Comparison of ENCODE assay signal across 8 mouse cellular contexts in genomic region chr1:128824235-128824634, GRCm38 (mm10).
A peak's percentile ranks its signal among the peaks of the same experiment; 100 is the strongest.
DNase-seq lines count a peak whose midpoint lies in the region; ATAC-seq and TF ChIP-seq lines count a peak whose summit lies in the region.
"Had no signal": no experiment of that assay in that cellular context is flagged by ENCODE, and none has a peak within 500 bp of the region (broad histone marks: within the 10 kb centered on the region; RNA-seq: fewer than 3 reads in every experiment).

No protein-coding gene starts in this region.

- no peak overlapping the region for H3K27ac ChIP-seq in cerebellum, adult 2 months (ENCODE audit: insufficient read depth, low read length)
- no peak overlapping the region for H3K27ac ChIP-seq in intestine, embryonic 16.5 days (ENCODE audit: low read length)
- no peak overlapping the region for H3K27ac ChIP-seq in midbrain, embryonic 15.5 days
- H3K27ac ChIP-seq: neural tube, embryonic 13.5 days had no signal

- no peak overlapping the region for H3K9ac ChIP-seq in intestine, embryonic 16.5 days (ENCODE audit: low read depth, low read length)
- no peak overlapping the region for H3K9ac ChIP-seq in midbrain, embryonic 15.5 days
- H3K9ac ChIP-seq: neural tube, embryonic 13.5 days had no signal

- 5% methylated on average over 8 of the region's 8 CpGs for WGBS in cerebellum, adult 2 months
- WGBS in intestine, embryonic 16.5 days: 6% methylated on average over 8 of the region's 8 CpGs
- WGBS in midbrain, embryonic 15.5 days: 8% methylated on average over 8 of the region's 8 CpGs

- ATAC-seq in Patski: peak; percentile 73
- ATAC-seq in intestine, embryonic 16.5 days: peak; percentile 64
- ATAC-seq in midbrain, embryonic 15.5 days (replicated peaks): 0 out of 2 replicates have a peak, but pooled peaks have one; percentile 55

- DNase-seq in Patski (ENCODE audit: low read depth, low spot score): no peak
- peak; percentile 31 to 50 for DNase-seq in cerebellum, adult 2 months
- DNase-seq in frontal cortex, postnatal 25 days (ENCODE audit: low spot score in 2 of 2): peak; percentile 55 to 66
- DNase-seq in left cerebral cortex, postnatal 4 days: peak; percentile 86
- peak; percentile 59 to 81 for DNase-seq in spleen, adult 18-20 months

- no peaks in the 10 kb centered on the region for H3K9me3 ChIP-seq in intestine, embryonic 16.5 days (ENCODE audit: control insufficient read depth, low read length)
- no peaks in the 10 kb centered on the region for H3K9me3 ChIP-seq in midbrain, embryonic 15.5 days

- peak; percentile 92 for TF ChIP-seq CTCF in Patski (IDR thresholded peaks at IDR 0.05)
- peak; percentile 66; the same call in 1 of the 2 replicates for TF ChIP-seq CTCF in cerebellum, adult 2 months (IDR thresholded peaks at IDR 0.05; ENCODE audit: borderline replicate concordance, insufficient read depth, low read depth, low read length)

- POLR2A ChIA-PET in Patski (lab: Charles Lee): interaction anchor here (0.6 kb wide), 1 partner anchor 230 kb away, joined by 5 read pairs; no protein-coding TSS in a partner anchor

- intact Hi-C loops in left cerebral cortex, postnatal 4 days (cut with DNase I): loop anchor here (5.0 kb wide), 1 partner anchor 452 kb away; no protein-coding TSS in a partner anchor

- TF ChIP-seq POLR2A in cerebellum, adult 2 months (IDR thresholded peaks at IDR 0.05; ENCODE audit: borderline replicate concordance, insufficient read depth, low read length): no peak

- H3K4me1 ChIP-seq in cerebellum, adult 2 months (ENCODE audit: control insufficient read depth, insufficient read depth, low read length): no peaks in the 10 kb centered on the region
- no peaks in the 10 kb centered on the region for H3K4me1 ChIP-seq in intestine, embryonic 16.5 days (ENCODE audit: control insufficient read depth, insufficient read depth, low read length)
- peaks cover 5% of the 10 kb centered on the region; the same call in 1 of the 2 replicates for H3K4me1 ChIP-seq in midbrain, embryonic 15.5 days

- CTCF ChIA-PET in Patski (lab: Charles Lee): interaction anchor here (0.8 to 2.5 kb wide), 4 partner anchors 179 to 457 kb away, joined by 3 to 8 read pairs (median 6); no protein-coding TSS in a partner anchor

- H3K4me2 ChIP-seq in intestine, embryonic 16.5 days (ENCODE audit: low read depth, low read length): no peak overlapping the region
- no peak overlapping the region for H3K4me2 ChIP-seq in midbrain, embryonic 15.5 days
- H3K4me2 ChIP-seq: neural tube, embryonic 13.5 days had no signal

- no peak overlapping the region for H3K4me3 ChIP-seq in cerebellum, adult 2 months (replicated peaks; ENCODE audit: insufficient read depth, low read depth, low read length)
- H3K4me3 ChIP-seq in intestine, embryonic 16.5 days (ENCODE audit: low read length): no peak overlapping the region
- H3K4me3 ChIP-seq in midbrain, embryonic 15.5 days: no peak overlapping the region
- H3K4me3 ChIP-seq: neural tube, embryonic 13.5 days had no signal

- H3K27me3 ChIP-seq in Patski: no peaks in the 10 kb centered on the region
- no peaks in the 10 kb centered on the region; the same call in 1 of the 2 replicates for H3K27me3 ChIP-seq in cerebellum, adult 2 months (ENCODE audit: control insufficient read depth, insufficient read depth, low read length)
- H3K27me3 ChIP-seq in intestine, embryonic 16.5 days (replicated peaks; ENCODE audit: control insufficient read depth, insufficient read depth, low read length): no peaks in the 10 kb centered on the region
- H3K27me3 ChIP-seq in midbrain, embryonic 15.5 days (replicated peaks): no peaks in the 10 kb centered on the region
- H3K27me3 ChIP-seq: neural tube, embryonic 13.5 days had no signal

- no peaks in the 10 kb centered on the region for H3K36me3 ChIP-seq in intestine, embryonic 16.5 days (ENCODE audit: control insufficient read depth, insufficient read depth, low read length)
- no peaks in the 10 kb centered on the region for H3K36me3 ChIP-seq in midbrain, embryonic 15.5 days (replicated peaks)
- H3K36me3 ChIP-seq: neural tube, embryonic 13.5 days had no signal

- in situ Hi-C loops in Patski (cut with MboI; ENCODE audit: low pct_unique_long_range_greater_than_20kb): loop anchor here (5.0 to 10.0 kb wide), 2 partner anchors 227 to 549 kb away; no protein-coding TSS in a partner anchor
